Mouse (Mus musculus) thymus, postnatal 25 days (tissue): ENCODE data around the gene Ap1s3.

Source experiments
- DNase-seq: peaks from one replicate; pipeline ENCODE4 v3.0.0; 2022

The Ap1s3 gene

GRCm38 (mm10) chr1:79589971-79590763, 81.6 kb downstream of the Ap1s3 start:
- DNase-seq: no peak

DNA sequence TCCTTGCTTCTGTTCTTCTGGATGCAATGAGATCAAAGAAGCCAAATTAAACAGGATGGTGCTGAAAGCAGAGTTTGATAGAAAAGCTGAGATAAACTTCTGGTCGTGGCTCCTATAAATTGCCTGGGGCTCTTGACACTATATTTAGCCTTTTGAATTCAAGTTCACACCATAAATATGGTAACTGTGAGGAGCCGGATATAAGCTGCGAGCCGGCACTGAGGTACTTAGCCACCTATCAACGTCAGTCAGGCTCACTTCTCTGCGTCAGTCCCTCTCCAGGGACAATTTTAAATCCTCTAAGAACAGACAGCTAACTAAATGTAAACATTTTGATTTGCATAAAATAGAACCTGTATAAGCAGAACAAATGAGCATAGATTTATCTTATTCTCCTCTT, 82.3 kb downstream of the Ap1s3 start:
- no peak for DNase-seq

DNA sequence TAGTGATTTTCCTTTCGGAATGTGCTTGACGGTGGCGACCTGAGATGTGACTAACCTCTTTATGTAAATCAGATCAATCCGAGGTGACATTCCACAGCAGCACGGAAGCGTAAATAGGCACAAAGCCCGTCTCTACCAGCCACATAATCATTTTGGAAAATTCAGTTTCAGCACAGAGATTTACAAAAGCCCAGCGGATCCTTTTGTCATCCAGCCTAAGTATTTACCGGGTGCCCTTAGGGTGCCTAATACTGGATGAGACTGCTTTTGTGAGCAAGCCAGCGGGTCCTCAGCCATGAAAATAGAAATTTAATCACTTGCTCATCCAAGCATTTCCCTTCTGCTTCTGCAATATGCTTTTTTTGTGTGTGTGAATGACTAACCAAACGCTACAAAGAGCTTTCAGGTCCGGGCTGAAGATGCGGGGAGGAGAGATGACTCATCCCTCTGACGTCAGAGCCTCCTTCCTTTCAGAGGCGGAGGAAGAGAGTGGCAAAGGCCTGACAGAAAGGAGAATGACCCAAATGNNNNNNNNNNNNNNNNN, 90.6 kb downstream of the Ap1s3 start:
- peak; percentile 9 for DNase-seq

GRCm38 (mm10) chr1:79577357-79577756, 94.4 kb downstream of the Ap1s3 start:
- no peak for DNase-seq

DNA sequence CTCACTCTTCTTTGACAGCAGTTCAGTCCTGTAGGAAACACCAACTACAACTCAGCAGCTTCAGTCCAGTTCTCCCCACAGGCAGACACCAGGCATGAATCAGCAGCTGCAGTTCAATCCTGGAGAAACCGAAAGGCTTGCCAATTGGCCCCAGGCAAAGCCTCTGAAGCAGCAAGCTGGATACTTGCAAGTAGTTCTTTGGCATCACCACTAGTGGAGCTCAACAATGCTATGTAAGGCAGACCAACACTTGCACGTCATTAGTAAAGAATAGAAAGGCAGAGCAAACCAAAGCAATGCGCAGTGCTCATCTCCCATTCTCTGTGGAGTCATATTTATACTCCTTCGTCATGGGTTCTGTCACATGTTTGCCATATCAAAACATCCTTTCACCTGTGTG, 99.9 kb downstream of the Ap1s3 start:
- no peak for DNase-seq

DNA sequence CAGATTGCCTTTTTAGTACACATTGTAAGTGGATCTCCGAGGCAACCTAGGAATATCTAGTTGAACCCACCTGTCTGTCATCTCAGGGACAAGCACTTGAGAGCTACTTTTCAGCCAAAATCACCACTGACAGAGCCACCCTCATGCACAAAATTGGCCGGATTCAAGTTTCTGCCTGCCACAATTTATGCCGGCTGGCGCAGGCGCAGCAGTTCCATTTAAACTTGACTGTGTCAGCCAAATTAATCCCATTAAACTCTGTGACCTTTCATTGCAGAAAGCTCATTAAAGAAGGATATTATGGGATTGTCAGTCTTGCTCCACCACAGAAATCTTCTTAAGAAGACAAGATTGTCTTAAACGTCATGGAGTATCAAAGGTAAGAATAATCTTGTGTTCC, 100.6 kb downstream of the Ap1s3 start:
- no peak for DNase-seq

- DNase-seq: no peak
These were observed 110.6 kb downstream of the Ap1s3 start for GRCm38 (mm10) chr1:79561186-79561585.
